Mouse (Mus musculus) limb, embryonic 12.5 days (tissue): ENCODE results near the gene Tmem204. TPM values are rescaled to one million over a fixed set of nuclear protein-coding genes. Genes with fewer than 3 reads are reported as not detected.

Experiments
- ATAC-seq: fragments of 200-750 bp; cut with Nextera tagmentation; 2 replicates; pipeline ENCODE4 v1.8.0; 2017; ENCODE audit warnings: low read depth, moderate TSS enrichment; ENCODE audit not compliant: insufficient number of reproducible peaks, insufficient read depth, low FRiP score, low TSS enrichment
- H3K27ac ChIP-seq: fragments of 300-500 bp; sonication (generic); 2 replicates; pipeline ENCODE4 v1.5.1; 2016; ENCODE audit warnings: mild to moderate bottlenecking, moderate library complexity
- H3K27me3 ChIP-seq: fragments of 300-500 bp; sonication (generic); 2 replicates; pipeline ENCODE4 v1.6.1; 2016; ENCODE audit warnings: mild to moderate bottlenecking, moderate library complexity
- H3K36me3 ChIP-seq: fragments of 300-500 bp; sonication (generic); 2 replicates; pipeline ENCODE4 v1.6.1; 2016; ENCODE audit warnings: mild to moderate bottlenecking, moderate library complexity
- H3K4me1 ChIP-seq: fragments of 300-500 bp; sonication (generic); replicated peaks from 2 replicates; pipeline ENCODE4 v1.6.1; 2016
- H3K4me2 ChIP-seq: fragments of 300-500 bp; sonication (generic); 2 replicates; pipeline ENCODE4 v1.6.1; 2016; ENCODE audit warnings: mild to moderate bottlenecking, moderate library complexity
- H3K4me3 ChIP-seq: fragments of 300-500 bp; sonication (generic); replicated peaks from 2 replicates; pipeline ENCODE4 v1.5.1; 2016; ENCODE audit warnings: mild to moderate bottlenecking
- H3K9ac ChIP-seq: fragments of 300-500 bp; sonication (generic); replicated peaks from 2 replicates; pipeline ENCODE4 v1.6.1; 2016; ENCODE audit warnings: mild to moderate bottlenecking, moderate library complexity
- H3K9me3 ChIP-seq: fragments of 300-500 bp; sonication (generic); 2 replicates; pipeline ENCODE4 v1.6.1; 2016; ENCODE audit warnings: mild to moderate bottlenecking, moderate library complexity
- WGBS: fragments of 180-500 bp; shearing (Covaris S2); methylation state at CpG from one replicate; pipeline ENCODE4 v1.1.7; 2016; 5-methylcytosine and 5-hydroxymethylcytosine counted together
- polyA plus RNA-seq: library from polyadenylated mRNA; unstranded; fragments of >200 nt; fragmentation: Nextera tagmentation; extraction: Ambion mirVana; gene quantifications from 2 replicates; pipeline ENCODE4 v1.2.1, GENCODE M21; 2016

Tmem204 gene
- polyA plus RNA-seq, 1 experiment from 2014 or later = 12.0 TPM

DNA sequence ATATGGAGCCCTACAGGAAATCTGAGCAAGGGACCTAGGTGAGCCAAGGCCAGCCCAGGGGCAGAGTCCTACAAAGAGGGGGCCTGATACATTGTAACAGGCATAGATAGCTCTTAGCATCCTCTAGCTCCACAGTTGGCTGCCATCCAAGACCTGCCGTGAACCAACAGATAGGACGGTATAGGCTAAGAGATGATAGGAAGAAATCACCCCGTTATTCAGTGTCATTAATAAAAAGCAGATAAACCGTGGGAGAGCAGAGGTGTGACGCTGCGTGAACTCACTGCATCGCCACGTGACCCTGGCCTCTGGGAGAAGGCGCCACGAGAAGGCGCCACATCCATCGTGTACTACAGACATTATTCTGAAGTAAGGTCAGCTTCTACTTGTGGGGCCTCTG is 19.5 kb downstream of the Tmem204 start:
- Histone ChIP-seq H3K27ac (no peak overlapping the region), H3K9me3 (no peaks in the 10 kb centered on the region), H3K4me2 (no peak overlapping the region), H3K4me1 (no peaks in the 10 kb centered on the region), H3K36me3 (peaks cover 54% of the 10 kb centered on the region), H3K27me3 (no peaks in the 10 kb centered on the region), H3K9ac (no peak overlapping the region), H3K4me3 (no peak overlapping the region)
- 89% methylated on average over 12 of the region's 12 CpGs for WGBS
- ATAC-seq = no peak

DNA sequence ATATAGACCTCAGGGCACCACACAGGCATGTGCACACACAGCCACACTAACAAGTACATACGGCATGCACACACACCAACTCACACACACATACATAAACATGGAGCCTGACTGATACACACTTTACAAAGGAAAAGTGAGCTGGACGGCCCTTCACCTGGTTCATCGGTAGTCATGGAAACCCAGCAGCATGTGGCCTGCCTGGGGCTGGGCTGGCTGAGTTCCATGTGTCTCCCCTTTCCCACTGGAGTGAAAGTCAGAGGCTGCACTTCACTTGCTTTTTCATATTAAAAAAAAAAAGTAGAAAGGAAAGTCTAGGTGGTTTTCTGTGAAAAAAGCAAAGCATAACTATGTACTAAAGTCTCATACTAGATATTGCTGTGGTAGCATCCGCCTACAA is 20.1 kb downstream of the Tmem204 start:
- ATAC-seq = no peak
- Histone ChIP-seq H3K9me3 (no peaks in the 10 kb centered on the region), H3K4me2 (no peak overlapping the region), H3K9ac (no peak overlapping the region), H3K27ac (no peak overlapping the region), H3K4me1 (no peaks in the 10 kb centered on the region), H3K36me3 (peaks cover 60% of the 10 kb centered on the region), H3K4me3 (no peak overlapping the region), H3K27me3 (no peaks in the 10 kb centered on the region)
- 78% methylated on average over 4 of the region's 4 CpGs for WGBS

DNA sequence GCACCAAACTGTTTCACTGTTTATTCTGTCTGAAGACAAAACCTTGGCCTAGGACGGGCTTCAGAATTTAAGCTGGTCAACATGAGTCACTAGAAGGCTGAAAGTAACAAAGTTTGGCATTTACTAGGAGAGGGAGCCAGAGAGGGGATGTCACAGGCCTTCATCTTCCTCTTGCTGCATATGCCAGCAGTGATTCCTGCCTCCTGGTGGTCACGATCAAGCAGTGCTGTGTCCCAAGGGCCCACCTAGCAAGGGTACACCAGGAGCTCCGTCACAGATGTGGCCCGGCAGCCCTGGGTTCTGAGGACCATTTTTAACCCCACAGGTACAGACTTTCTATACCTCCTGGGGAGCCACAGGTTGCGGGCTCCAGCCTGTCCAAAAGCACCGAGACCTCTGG is 26.4 kb downstream of the Tmem204 start:
- no peak overlapping the region for H3K4me2 ChIP-seq
- no peaks in the 10 kb centered on the region for H3K27me3 ChIP-seq
- no peak overlapping the region for H3K27ac ChIP-seq
- H3K36me3 ChIP-seq = peaks cover 90% of the 10 kb centered on the region
- H3K4me3 ChIP-seq = no peak overlapping the region
- 87% methylated on average over 6 of the region's 6 CpGs for whole genome bisulfite sequencing
- no peaks in the 10 kb centered on the region for H3K9me3 ChIP-seq
- H3K9ac ChIP-seq = no peak overlapping the region
- no peak for ATAC-seq
- no peaks in the 10 kb centered on the region for H3K4me1 ChIP-seq

GRCm38 (mm10) chr17:25053274-25053673 is 30.1 kb downstream of the Tmem204 start:
- Histone ChIP-seq H3K9me3 (no peaks in the 10 kb centered on the region), H3K36me3 (peaks cover 79% of the 10 kb centered on the region), H3K27me3 (no peaks in the 10 kb centered on the region), H3K4me3 (no peak overlapping the region), H3K27ac (no peak overlapping the region), H3K4me2 (no peak overlapping the region), H3K9ac (no peak overlapping the region), H3K4me1 (no peaks in the 10 kb centered on the region)
- WGBS = 85% methylated on average over 9 of the region's 9 CpGs
- ATAC-seq = no peak

GRCm38 (mm10) chr17:25047143-25047542 is 36.2 kb downstream of the Tmem204 start:
- no peak for ATAC-seq
- Histone ChIP-seq H3K4me1 (no peaks in the 10 kb centered on the region), H3K4me3 (no peak overlapping the region), H3K27me3 (no peaks in the 10 kb centered on the region), H3K9ac (no peak overlapping the region), H3K27ac (no peak overlapping the region), H3K36me3 (peaks cover 48% of the 10 kb centered on the region), H3K4me2 (no peak overlapping the region), H3K9me3 (no peaks in the 10 kb centered on the region)
- WGBS = 92% methylated on average over 6 of the region's 6 CpGs

- Histone ChIP-seq H3K27me3 (no peaks in the 10 kb centered on the region), H3K4me2 (no peak overlapping the region), H3K9me3 (no peaks in the 10 kb centered on the region), H3K9ac (no peak overlapping the region), H3K27ac (no peak overlapping the region), H3K36me3 (peaks cover 41% of the 10 kb centered on the region), H3K4me3 (no peak overlapping the region), H3K4me1 (no peaks in the 10 kb centered on the region)
- 88% methylated on average over 4 of the region's 4 CpGs for WGBS
- no peak for ATAC-seq
These were observed 38.1 kb downstream of the Tmem204 start for GRCm38 (mm10) chr17:25045281-25045680.

DNA sequence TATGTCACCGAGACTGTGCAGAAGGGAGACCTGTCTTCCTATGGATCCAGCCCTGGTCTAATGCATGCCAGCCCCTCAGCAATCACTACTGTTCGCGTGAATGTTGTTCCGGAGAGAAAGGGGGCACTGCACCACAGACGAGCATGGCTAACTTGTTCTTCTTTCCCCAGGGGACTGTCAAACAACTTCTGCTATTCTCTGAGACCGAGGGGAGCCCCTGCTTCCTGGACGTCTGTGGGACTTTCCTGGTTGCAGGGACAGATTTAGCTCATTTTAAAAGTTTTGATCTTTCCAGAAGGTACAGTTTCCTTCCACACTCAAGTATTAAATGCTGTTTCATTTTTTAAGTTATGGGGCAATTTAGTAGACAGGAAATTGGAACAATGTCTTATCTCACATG is 38.5 kb downstream of the Tmem204 start:
- H3K9ac ChIP-seq = no peak overlapping the region
- no peak for ATAC-seq
- no peak overlapping the region for H3K4me2 ChIP-seq
- H3K36me3 ChIP-seq = peaks cover 40% of the 10 kb centered on the region
- H3K27me3 ChIP-seq = no peaks in the 10 kb centered on the region
- no peak overlapping the region for H3K27ac ChIP-seq
- WGBS = 65% methylated on average over 7 of the region's 7 CpGs
- no peak overlapping the region for H3K4me3 ChIP-seq
- H3K4me1 ChIP-seq = no peaks in the 10 kb centered on the region
- no peaks in the 10 kb centered on the region for H3K9me3 ChIP-seq

- Histone ChIP-seq H3K36me3 (peaks cover 72% of the 10 kb centered on the region), H3K27me3 (no peaks in the 10 kb centered on the region), H3K4me1 (no peaks in the 10 kb centered on the region), H3K4me2 (no peak overlapping the region), H3K27ac (no peak overlapping the region), H3K4me3 (no peak overlapping the region), H3K9me3 (no peaks in the 10 kb centered on the region), H3K9ac (no peak overlapping the region)
- WGBS = 66% methylated on average over 4 of the region's 4 CpGs
- ATAC-seq = no peak
These were observed 47.2 kb downstream of the Tmem204 start for GRCm38 (mm10) chr17:25036183-25036582.

DNA sequence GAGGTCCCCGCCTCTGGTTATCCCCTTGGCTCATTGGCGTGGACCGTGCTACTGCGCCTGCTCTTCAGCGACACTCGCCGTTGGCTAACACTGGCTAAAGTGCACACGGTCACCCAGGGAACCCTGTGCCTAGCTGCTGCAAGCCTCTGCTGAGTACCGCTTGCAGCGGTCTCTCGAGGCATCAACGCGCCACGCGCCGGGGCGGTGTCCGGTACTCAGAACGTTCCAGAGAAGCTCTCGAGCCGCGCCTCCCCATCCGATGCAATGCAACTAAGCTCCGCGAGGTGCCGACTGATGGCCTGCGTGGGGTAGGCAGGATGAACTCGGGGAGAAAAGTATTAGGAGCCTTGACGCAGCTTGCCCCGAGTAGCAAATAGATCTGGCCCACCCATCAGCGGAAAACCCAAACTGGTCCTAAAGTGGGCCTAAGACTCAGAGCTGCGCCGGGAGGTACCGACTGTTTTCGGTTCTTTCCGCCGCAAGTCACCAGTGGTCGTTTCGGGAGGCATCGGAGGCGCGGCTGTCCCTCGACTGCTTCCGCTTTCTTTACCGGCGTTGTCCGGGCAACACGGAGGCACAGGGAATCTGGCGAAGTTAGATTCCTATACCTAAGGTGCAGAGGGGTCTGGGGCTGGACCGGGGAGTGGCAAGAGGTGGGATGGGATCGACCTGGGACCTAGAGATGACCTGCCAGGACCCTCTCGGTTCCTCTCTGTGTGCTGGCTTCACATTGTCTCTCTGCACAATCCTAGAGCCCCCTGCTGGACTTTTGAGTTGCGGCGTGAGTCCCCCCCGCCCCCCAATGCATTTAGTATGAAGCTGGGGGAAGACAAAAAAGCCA is 66.9 kb downstream of the Tmem204 start:
- 0% methylated on average over 55 of the region's 55 CpGs for WGBS
- peak overlapping the region; percentile 95 for H3K4me2 ChIP-seq
- peak; percentile 89 for ATAC-seq
- peak overlapping the region; percentile 75 for H3K9ac ChIP-seq
- H3K27ac ChIP-seq = peak overlapping the region; percentile 87
- peaks cover 29% of the 10 kb centered on the region for H3K36me3 ChIP-seq
- H3K4me1 ChIP-seq = peaks cover 20% of the 10 kb centered on the region
- H3K9me3 ChIP-seq = no peaks in the 10 kb centered on the region
- no peaks in the 10 kb centered on the region for H3K27me3 ChIP-seq
- H3K4me3 ChIP-seq = peak overlapping the region; percentile 100

GRCm38 (mm10) chr17:25015655-25016291 is 67.6 kb downstream of the Tmem204 start, which contains the start of the genes Cramp1l and Ift140:
TSS of gene Cramp1l (minus strand) at chr17:25015788.
TSS of gene Ift140 (plus strand) at chr17:25016085.
- Histone ChIP-seq H3K4me1 (peaks cover 20% of the 10 kb centered on the region), H3K27me3 (no peaks in the 10 kb centered on the region), H3K27ac (peak within 1 kb of the TSS; percentile 87), H3K9ac (peak within 1 kb of the TSS; percentile 98), H3K36me3 (peaks cover 34% of the 10 kb centered on the region), H3K4me2 (peak within 1 kb of the TSS; percentile 95), H3K9me3 (no peaks in the 10 kb centered on the region), H3K4me3 (peak within 1 kb of the TSS; percentile 100)
- WGBS = under 1% methylated on average over 60 of the region's 62 CpGs
- peak; percentile 98 for ATAC-seq

- H3K4me2 ChIP-seq = peak overlapping the region; percentile 95
- peak overlapping the region; percentile 100 for H3K4me3 ChIP-seq
- peaks cover 20% of the 10 kb centered on the region for H3K4me1 ChIP-seq
- ATAC-seq = no peak
- H3K36me3 ChIP-seq = peaks cover 38% of the 10 kb centered on the region
- H3K27me3 ChIP-seq = no peaks in the 10 kb centered on the region
- under 1% methylated on average over 39 of the region's 39 CpGs for WGBS
- H3K27ac ChIP-seq = peak overlapping the region; percentile 83
- no peaks in the 10 kb centered on the region for H3K9me3 ChIP-seq
- peak overlapping the region; percentile 98 for H3K9ac ChIP-seq
These were observed 68.4 kb downstream of the Tmem204 start for GRCm38 (mm10) chr17:25014841-25015570.
